ENCODE assay signal across 10 mouse cellular contexts in the genomic region with DNA sequence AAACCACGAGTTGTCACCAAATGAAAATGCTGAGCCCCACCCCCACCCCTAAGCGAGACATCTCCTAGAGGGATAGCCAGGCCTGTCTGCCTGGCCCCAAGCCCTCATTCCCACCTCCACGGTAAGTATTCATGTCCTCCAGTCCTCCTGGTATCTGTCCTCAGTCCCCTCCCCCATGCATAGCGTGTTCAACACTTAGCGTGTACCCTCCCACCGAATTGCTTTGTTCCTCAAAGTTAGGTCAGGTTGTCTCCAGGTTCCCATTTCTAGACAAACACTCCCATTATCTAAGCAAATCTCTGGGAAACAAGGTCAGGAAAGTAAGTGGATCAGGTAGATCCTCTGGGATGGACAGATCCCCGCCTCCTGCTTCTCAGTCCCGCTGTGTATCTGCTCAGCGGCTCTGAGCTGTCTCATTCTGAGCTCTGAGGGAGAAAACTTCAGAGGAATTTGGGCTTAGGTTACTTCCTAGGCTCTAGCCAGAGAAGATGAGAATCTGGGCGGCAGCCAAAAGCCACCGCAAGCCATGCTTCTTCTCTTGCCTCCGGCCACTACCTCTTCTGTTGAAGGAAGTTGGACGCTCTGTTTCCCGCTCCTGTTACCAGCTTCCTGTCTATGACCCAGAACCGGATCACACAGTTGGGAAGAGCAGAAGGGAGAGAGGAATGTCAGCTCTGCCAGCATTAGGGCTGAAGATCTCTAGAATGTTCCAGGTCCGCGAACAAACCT. TPM values are rescaled to one million over a fixed set of nuclear protein-coding genes. Genes with fewer than 3 reads are reported as not detected.
DNase-seq lines count a peak whose midpoint lies in the region; ATAC-seq and TF ChIP-seq lines count a peak whose summit lies in the region.
"Had no signal": no experiment of that assay in that cellular context is flagged by ENCODE, and none has a peak within 500 bp of the region (broad histone marks: within the 10 kb centered on the region; RNA-seq: fewer than 3 reads in every experiment).

No protein-coding gene starts in this region.

- TF ChIP-seq CTCF in gastrocnemius, adult 2 months (IDR thresholded peaks at IDR 0.05) = no peak
- TF ChIP-seq CTCF in forebrain, postnatal 0 days (IDR thresholded peaks at IDR 0.05; ENCODE audit: low read depth) = no peak

- no peak overlapping the region for H3K4me3 ChIP-seq in liver, embryonic 15.5 days (replicated peaks)
- no peak overlapping the region for H3K4me3 ChIP-seq in liver, embryonic 11.5 days (ENCODE audit: low read depth, low read length)
- no peak overlapping the region for H3K4me3 ChIP-seq in gastrocnemius, adult 2 months
- H3K4me3 ChIP-seq in forebrain, postnatal 0 days (ENCODE audit: low read depth, low read length) = no peak overlapping the region
- H3K4me3 ChIP-seq: hindbrain, embryonic 10.5 days; limb, embryonic 10.5 days had no signal

- H3K9me3 ChIP-seq in liver, embryonic 15.5 days (replicated peaks) = no peaks in the 10 kb centered on the region
- no peaks in the 10 kb centered on the region for H3K9me3 ChIP-seq in liver, embryonic 11.5 days (ENCODE audit: control insufficient read depth, low read length)
- H3K9me3 ChIP-seq in forebrain, postnatal 0 days (ENCODE audit: low read length) = no peaks in the 10 kb centered on the region
- H3K9me3 ChIP-seq: hindbrain, embryonic 10.5 days; limb, embryonic 10.5 days had no signal

- intact Hi-C loops in gastrocnemius, adult 2 months (cut with DNase I) = no loop called here

- peaks cover 5% of the 10 kb centered on the region; the same call in 1 of the 2 replicates for H3K4me1 ChIP-seq in liver, embryonic 15.5 days (replicated peaks)
- no peaks in the 10 kb centered on the region for H3K4me1 ChIP-seq in liver, embryonic 11.5 days (replicated peaks; ENCODE audit: control insufficient read depth, insufficient read depth, low read length)
- no peaks in the 10 kb centered on the region for H3K4me1 ChIP-seq in forebrain, postnatal 0 days (ENCODE audit: insufficient read depth)
- H3K4me1 ChIP-seq: hindbrain, embryonic 10.5 days; limb, embryonic 10.5 days had no signal

- H3K9ac ChIP-seq in liver, embryonic 15.5 days = no peak overlapping the region
- H3K9ac ChIP-seq in liver, embryonic 11.5 days (ENCODE audit: low read depth, low read length) = no peak overlapping the region
- no peak overlapping the region for H3K9ac ChIP-seq in forebrain, postnatal 0 days

- H3K36me3 ChIP-seq in liver, embryonic 15.5 days (replicated peaks) = no peaks in the 10 kb centered on the region
- no peaks in the 10 kb centered on the region for H3K36me3 ChIP-seq in liver, embryonic 11.5 days (ENCODE audit: control insufficient read depth, insufficient read depth, low read length)
- no peaks in the 10 kb centered on the region for H3K36me3 ChIP-seq in forebrain, postnatal 0 days (ENCODE audit: insufficient read depth)
- H3K36me3 ChIP-seq: hindbrain, embryonic 10.5 days; limb, embryonic 10.5 days had no signal

- H3K4me2 ChIP-seq in liver, embryonic 15.5 days = 0 out of 2 replicates have a peak overlapping the region, but pooled peaks have one; percentile 4
- no peak overlapping the region for H3K4me2 ChIP-seq in liver, embryonic 11.5 days
- no peak overlapping the region for H3K4me2 ChIP-seq in forebrain, postnatal 0 days (ENCODE audit: low read depth)

- H3K27me3 ChIP-seq in liver, embryonic 15.5 days = no peaks in the 10 kb centered on the region
- no peaks in the 10 kb centered on the region for H3K27me3 ChIP-seq in liver, embryonic 11.5 days (replicated peaks; ENCODE audit: control insufficient read depth, insufficient read depth, low read length)
- no peaks in the 10 kb centered on the region for H3K27me3 ChIP-seq in forebrain, postnatal 0 days (ENCODE audit: insufficient read depth, low read length)

- DNase-seq in adrenal gland, postnatal 10 days = peak; percentile 34
- DNase-seq in adrenal gland, postnatal 4 days (ENCODE audit: low spot score in 2 of 2) = no peak
- DNase-seq in liver, embryonic 11.5 days (ENCODE audit: low spot score) = no peak
- peak; percentile 64 for DNase-seq in gastrocnemius, adult 2 months
- DNase-seq in monocyte, adult 2 months (ENCODE audit: low read depth in 1 of 2, low spot score in 2 of 2) = peak; percentile 50 to 64
- DNase-seq in forebrain, postnatal 0 days = no peak
- DNase-seq in frontal cortex, postnatal 14 days (ENCODE audit: low spot score in 2 of 2) = no peak

- no peak overlapping the region for H3K27ac ChIP-seq in liver, embryonic 15.5 days (replicated peaks)
- H3K27ac ChIP-seq in liver, embryonic 11.5 days (ENCODE audit: low read depth, low read length) = no peak overlapping the region
- no peak overlapping the region for H3K27ac ChIP-seq in gastrocnemius, adult 2 months
- no peak overlapping the region for H3K27ac ChIP-seq in forebrain, postnatal 0 days (ENCODE audit: low read depth, low read length)
- H3K27ac ChIP-seq: hindbrain, embryonic 10.5 days; limb, embryonic 10.5 days had no signal

- ATAC-seq in liver, embryonic 15.5 days (ENCODE audit: insufficient read depth) = no peak
- ATAC-seq in liver, embryonic 11.5 days (replicated peaks; ENCODE audit: low FRiP score) = no peak
- ATAC-seq in forebrain, postnatal 0 days = no peak

- WGBS in liver, embryonic 15.5 days (ENCODE audit: insufficient replicate concordance) = 47% methylated on average over 17 of the region's 17 CpGs
- WGBS in liver, embryonic 11.5 days = 67% methylated on average over 17 of the region's 17 CpGs
- WGBS in forebrain, postnatal 0 days = 87% methylated on average over 17 of the region's 17 CpGs

RNA-seq across cellular contexts. Expression of gene Galm, which starts 11.3 kb away (rescaled TPM):
- 10 to 100 TPM; 24.7 to 32.1 TPM for total RNA-seq in adrenal gland, postnatal 10 days (2021)
- total RNA-seq in adrenal gland, postnatal 4 days (2021) = 10 to 100 TPM; 14.5 to 16.2 TPM
- polyA plus RNA-seq in liver, embryonic 15.5 days (2015; fragmentation: Nextera tagmentation; extraction: Ambion mirVana) = 31.9 and 35.9 TPM in 2 replicates
- polyA plus RNA-seq in liver, embryonic 11.5 days (2014; fragmentation: Nextera tagmentation; extraction: Ambion mirVana) = 16.7 and 18.7 TPM in 2 replicates
- 1 to 10 TPM; 2.3 to 2.6 TPM for total RNA-seq in gastrocnemius, adult 2 months (2021)
- 2.0 and 2.2 TPM in 2 replicates for total RNA-seq in forebrain, postnatal 0 days (2014; rRNA removed)
- polyA plus RNA-seq in forebrain, postnatal 0 days (2015; fragmentation: Nextera tagmentation; extraction: Ambion mirVana) = 1.7 and 2.0 TPM in 2 replicates

Comparison
In these comparisons a context has a peak if more than half of its experiments do, and no peak if none do; other contexts are left out.
1. DNase-seq: peak in adrenal gland, postnatal 10 days (single experiment), gastrocnemius, adult 2 months (single experiment) and monocyte, adult 2 months (2 of 2); none in adrenal gland, postnatal 4 days (0 of 2), liver, embryonic 11.5 days (single experiment), forebrain, postnatal 0 days (single experiment) and frontal cortex, postnatal 14 days (0 of 2).